Mouse (Mus musculus) adrenal gland, postnatal 4 days (tissue): ENCODE measurements at regions not wholly inside any gene's neighbourhood (a gene's known extent, or its start where the extent isn't known, plus 50 kb on each side); places are given as distances from the start of the nearest gene placed in this dataset. TPM values are rescaled to one million over a fixed set of nuclear protein-coding genes. Genes with fewer than 3 reads are reported as not detected.
A peak's percentile ranks its signal among the peaks of the same experiment; 100 is the strongest.

Experiments used
- DNase-seq, 2 experiments: peaks; one replicate each; pipeline ENCODE4 v3.0.0; 2021 to 2022; ENCODE audit warnings: low spot score in 2 of 2, mixed read lengths in 2 of 2
- microRNA-seq: library from miRNA; unstranded; fragments of <30 nt; microRNA quantifications from one replicate; pipeline ENCODE4 v1.2.0, GENCODE M21; 2021

GRCm38 (mm10) chr13:119351346-119351745 lies 77.1 kb upstream of the Paip1 start:
- no peak for DNase-seq

- DNase-seq: no peak
Measured at GRCm38 (mm10) chr13:119358696-119359095, 69.7 kb upstream of the Paip1 start.

GRCm38 (mm10) chr13:119363379-119363778 lies 65.0 kb upstream of the Paip1 start:
- no peak for DNase-seq

- DNase-seq: no peak
Measured at GRCm38 (mm10) chr13:119364160-119364559, 64.2 kb upstream of the Paip1 start.

- no peak for DNase-seq
Measured at GRCm38 (mm10) chr13:119367544-119367943, 60.9 kb upstream of the Paip1 start.

- peak; percentile 51 to 55 for DNase-seq
Measured at GRCm38 (mm10) chr13:119378404-119379037, 49.9 kb upstream of the Paip1 start.

Small RNA genes in the stretch of these regions (microRNA-seq; reads per million reads assigned to microRNA genes)
- gene Gm44488: not detected
